Mouse (Mus musculus) kidney, adult 9 months (tissue): ENCODE measurements around the gene Copz1.
A peak's percentile ranks its signal among the peaks of the same experiment; 100 is the strongest.

Experiments
- DNase-seq: peaks from one replicate; pipeline ENCODE4 v3.0.0; 2022

Copz1 gene

DNA sequence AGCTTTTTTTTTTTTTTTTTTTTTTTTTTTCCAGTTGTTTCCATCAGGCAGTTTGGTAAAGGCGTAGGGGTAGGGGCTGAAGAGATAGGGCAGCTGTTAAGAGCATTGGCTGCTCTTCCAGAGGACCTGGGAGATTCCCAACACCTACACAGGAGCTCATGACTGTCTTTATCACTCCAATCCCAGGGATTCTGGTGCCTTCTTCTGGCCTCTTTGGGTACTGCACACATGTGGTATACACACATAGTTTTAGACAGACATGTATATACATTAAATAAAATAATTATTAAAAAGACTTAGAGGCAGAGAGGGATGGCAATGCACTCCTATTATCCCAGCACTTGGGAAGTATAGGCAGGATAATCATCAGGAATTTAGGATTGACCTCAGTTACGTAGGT lies 20.9 kb downstream of the Copz1 start:
- no peak for DNase-seq

DNA sequence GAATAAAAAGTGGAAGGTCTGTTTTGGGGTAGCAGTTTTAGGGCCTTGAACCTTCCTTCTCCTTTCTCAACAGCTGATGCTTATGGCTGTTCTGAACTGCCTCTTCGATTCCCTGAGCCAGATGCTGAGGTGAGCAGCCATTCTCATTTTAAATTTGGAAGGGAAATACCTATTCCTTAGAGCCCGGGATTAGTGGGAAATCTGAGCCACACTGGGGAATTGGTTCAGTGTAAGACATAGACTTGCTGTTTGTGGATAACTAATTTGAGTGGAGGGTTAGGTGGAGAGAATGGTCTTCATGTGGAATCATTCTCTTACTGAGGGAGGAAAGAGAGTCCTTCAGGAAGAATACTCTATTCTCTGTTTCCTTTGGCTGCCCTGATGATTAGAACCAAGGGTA lies 22.1 kb downstream of the Copz1 start:
- DNase-seq: no peak

DNA sequence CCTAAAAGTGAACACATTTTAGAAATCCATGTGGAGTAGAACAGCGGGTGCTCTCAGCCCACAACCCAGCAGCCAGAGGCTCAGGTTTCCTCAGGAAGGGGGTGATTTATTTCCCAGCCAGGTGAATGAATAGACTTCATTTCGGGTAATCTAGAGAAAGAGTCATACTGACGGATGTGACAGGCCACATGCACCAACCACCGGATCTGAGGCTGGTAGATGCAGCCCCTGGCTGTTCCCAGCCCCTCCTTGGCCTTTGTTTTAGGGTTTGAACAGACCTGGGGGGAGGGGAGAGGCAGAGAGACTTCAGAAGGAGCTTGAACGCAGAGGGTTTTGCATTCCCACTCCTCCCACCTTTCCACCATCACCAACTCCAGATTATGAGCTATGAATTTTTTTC lies 23.3 kb downstream of the Copz1 start:
- no peak for DNase-seq

DNA sequence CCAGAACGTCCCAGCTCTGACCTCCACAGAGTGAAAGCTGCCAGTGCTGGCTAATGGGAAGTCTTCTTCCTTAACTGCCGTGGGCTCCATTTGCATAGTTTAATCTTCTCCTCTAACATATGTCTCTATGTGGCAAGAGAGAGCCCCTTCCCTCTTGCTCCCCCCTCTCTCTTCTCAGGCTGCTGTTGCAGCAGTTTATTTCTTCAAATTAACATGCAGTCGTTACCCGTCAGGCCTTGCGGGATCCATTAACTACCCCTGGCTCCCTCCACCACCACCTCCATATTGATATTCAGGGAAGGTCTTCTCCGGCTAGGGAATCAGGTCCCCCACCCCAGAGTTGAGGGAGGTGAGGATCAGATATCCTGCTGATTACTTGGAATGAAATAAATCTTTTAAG lies 24.8 kb downstream of the Copz1 start:
- no peak for DNase-seq

DNA sequence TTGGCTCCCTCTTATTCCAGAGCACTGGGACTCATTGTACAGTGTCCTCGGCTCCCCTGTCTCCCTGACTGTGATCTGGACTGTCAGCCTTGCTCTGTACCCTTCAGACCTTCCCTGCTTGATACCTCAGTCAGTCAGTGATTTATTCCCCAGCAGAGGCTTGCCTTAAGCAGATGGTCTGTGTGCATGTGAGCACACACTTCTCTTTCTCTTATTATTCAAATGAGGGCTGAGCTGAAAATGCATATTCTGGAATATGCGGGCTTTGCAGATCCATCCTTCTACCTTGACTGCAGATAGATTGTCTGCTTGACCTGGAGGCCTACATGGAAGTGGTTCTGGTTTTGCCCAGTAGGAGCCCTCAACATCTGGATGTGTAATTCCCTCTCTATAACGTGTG lies 25.5 kb downstream of the Copz1 start:
- DNase-seq: no peak

DNA sequence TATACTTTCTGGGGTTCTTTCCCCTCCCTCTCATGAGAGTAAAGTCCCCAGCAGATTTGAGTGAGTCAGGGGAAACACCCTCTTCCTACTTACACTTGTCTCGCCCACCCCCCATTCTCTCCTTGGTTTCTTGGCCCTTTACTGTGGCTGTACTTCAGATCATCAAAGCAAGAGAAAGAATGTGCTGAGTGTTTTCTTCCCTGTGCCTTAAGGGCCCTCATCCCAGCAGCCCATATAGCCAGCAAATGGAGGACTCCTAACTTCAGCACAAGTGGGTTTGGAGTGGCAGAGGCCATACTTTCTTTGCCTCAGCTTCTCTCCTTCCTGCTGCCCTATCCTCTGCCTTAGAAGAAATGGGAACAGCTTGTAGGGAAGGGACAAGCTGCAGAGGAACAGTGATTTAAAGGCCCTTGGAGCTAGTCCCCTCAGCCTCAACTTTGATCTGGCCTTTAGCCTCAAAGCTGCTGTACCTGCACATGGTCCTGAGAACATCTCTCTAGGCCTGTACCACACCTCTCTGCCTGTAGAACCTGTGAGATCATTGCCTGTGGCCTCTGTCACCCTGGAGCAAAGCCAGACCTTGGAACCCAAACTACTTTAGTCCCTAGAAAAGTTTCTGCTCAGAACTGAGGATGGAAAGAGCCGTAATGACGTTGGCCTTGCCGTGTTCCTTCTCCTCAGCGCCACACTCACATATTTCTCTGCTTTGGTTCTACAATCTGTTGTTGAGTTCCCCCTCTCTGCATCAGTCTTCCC lies 26.5 kb downstream of the Copz1 start:
- no peak for DNase-seq

DNA sequence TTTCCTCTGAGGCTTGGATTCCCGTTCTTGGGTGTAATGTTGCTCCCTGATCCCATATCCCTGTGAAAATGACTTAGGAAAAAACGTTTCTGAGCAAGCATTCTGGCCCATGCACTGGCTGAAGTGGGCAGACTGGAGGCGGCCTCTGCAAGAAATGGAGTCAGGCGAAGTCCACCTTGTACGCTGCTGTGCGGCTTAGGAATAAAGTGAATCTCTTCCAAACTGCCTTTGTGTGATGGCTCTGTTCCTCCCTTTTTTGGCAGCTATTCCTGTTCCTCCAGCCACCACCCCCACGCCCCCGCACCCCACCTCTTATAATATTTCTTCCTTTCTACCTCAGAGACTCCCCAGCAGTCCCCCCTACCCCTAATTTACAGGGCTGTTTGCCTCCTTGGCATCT lies 27.1 kb downstream of the Copz1 start:
- no peak for DNase-seq

DNA sequence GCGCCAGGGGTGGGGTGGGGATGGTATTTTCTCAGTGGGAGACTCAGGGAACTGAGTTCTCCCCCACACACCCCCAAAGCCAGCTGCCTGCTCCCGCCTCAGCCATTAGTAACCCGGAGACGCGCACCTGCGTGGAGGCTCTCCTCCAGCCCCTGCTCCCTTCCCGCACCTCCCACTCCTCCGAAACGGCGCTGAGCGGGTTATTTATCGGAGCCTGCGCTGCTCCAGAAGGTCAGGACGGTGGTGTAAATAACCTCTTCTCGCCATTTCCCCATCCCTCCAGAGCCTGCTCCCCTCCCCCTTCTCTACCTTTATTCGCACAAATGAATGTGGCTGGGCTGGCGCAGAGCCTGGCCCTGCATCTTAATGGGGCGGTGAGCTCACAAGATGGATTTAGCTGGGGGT lies 27.6 kb downstream of the Copz1 start:
- no peak for DNase-seq

DNA sequence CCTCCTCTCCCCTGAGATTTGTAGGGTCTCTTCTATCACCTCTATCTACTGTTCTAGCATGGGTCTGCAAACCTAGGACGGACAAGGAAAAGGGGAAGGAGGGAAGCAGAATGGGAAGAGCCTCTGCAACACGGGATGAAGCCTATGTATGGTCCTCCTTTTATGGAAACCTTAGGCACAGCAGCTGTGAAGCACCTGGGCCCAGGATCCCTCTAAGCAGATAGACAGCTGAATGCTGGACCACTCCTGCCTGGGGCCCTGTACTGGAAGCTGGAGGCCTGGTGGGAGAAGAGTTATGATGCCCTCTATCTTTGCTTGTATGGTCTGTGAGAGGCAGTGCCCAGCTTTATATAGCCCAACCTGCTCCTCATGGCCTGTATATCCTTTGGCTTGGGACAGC lies 28.0 kb downstream of the Copz1 start:
- no peak for DNase-seq

DNA sequence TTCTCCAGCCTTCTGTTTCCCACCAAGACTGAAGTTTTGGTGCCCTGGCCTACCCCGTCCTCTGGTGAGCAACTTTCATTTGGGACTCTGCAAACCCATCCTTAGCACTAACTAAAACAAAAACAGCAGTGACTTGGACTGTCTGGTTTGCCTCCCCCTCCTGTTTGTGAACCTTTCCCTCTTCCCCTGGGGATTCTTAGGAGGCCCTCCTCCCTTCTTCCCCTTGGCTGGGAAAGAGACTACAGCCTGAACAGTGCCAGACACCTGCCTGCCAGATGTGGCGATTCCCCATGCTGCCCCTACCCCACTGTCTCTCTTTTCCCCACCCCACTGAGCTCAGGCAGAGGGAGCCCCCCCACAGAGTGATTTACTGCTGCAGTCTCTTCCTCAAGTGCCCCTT lies 28.5 kb downstream of the Copz1 start:
- DNase-seq: no peak

DNA sequence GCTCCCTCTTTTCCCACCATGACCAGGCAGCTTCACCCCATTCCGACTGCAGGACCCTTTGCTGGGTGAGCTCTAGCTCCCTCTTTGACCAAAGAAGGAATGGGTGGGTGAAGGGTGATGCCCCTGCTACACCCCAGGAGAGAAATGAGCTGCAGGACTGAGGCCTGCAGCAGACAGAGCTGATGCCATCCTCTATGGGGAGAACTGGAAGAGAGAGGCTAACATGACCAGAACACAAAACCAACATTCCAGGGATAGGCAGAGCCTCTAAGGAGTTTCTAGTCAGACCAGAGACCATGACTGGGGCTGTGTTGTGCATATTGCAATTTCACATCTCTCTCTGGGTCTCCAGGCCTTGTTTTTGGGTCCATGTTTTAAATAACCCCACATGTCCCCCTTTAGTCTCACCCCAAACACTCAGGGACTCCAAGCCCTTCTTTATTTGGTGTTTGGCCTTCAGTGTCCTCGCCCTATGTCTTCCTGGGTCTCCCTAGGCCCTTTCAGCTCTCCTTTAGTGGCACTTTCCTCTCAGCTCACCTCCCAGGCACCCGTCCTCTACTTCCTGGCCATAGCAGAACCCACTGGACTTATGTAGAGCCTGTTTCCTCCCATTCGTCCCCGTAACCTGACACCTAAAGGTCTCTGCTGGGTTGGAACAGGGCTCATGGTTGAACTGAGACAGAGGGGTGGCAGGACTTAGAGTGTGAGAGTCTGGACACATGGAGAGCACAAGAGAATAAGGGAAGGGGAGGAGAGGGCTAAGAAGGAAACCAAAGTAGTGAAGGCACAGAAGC lies 29.2 kb downstream of the Copz1 start:
- DNase-seq: no peak

DNA sequence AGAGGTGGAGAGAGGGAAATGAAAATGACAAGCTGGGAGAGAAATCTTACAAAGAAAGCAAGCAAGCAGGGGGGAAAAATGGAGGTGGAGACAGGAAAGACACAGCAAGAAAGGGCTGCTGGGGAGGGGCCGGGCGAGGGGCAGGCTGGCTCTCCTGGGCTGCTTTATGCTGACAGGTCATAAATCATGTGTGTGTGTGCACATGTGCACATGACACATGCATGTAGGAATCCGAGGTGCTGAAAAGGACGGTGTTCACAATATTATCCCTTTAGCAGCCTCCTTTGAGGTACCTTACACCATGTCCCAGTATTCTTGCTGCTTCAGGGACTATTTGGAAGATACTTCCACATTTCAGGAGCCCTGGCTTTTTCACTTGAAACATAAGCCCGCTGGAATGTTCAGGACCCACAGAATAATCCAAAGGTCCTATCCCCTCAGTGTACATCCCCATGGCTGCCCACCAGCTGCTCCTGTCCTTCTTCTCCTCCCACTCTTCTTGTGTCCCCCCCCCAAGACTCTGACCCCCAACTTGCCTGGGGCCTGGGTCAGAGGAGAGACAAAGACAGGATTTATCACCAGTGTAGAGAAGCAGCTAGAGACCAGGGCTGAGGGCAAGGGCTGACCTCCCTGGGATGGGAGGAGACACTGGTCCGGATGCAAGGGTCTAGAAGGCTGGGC lies 30.0 kb downstream of the Copz1 start:
- DNase-seq: no peak

DNA sequence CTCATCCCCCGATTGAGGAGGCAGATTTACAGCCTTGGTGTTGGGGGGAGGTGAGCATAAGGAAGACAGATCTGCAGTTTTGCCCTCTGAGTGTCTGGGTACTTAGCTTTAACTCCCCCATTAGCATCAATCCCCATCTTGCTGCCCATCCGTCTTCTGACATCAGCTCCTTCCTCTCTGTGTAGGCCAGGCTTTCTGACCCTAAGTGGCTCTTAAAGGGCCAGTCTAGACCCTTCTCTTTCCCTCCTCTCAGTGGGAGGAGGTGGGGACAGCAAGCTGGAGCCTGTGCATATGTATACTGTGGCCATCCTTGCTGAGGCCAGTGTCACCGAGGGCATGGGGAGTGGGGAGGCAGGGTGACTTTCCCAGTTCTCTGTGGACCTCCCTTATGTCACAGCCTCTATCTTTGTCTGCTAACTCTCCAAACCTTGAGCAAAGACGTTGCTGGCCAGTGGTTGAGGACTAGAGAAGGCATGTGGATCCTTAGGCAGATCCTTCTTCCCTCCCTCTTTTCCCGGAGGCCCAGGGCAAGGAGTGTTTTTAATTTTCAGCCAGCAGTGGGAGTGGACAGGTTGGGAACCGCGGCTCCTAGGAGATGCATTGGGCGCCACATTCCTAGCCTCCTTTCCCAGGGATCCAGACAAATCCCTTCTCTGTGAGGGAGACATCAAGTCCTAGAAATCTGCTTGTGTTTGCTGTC lies 31.6 kb downstream of the Copz1 start:
- peak; percentile 57 for DNase-seq

DNA sequence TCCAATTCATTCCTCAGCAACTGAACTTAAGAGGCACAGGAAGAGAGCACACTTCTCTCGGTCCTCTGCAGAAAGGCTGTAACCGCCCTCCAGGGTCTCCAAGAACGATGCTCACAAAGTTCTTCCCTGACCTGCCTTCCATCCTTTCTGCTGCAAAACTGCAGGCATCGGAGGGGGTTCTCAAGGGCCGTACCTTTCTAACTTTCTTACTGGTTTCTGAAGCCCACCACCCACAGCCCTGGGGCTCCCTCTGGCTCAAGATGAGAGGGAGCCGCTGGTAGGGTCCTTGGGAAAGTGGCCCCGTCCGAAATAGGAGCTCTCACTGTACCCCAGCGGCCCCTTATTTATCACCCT lies 32.1 kb downstream of the Copz1 start:
- peak; percentile 45 for DNase-seq

DNA sequence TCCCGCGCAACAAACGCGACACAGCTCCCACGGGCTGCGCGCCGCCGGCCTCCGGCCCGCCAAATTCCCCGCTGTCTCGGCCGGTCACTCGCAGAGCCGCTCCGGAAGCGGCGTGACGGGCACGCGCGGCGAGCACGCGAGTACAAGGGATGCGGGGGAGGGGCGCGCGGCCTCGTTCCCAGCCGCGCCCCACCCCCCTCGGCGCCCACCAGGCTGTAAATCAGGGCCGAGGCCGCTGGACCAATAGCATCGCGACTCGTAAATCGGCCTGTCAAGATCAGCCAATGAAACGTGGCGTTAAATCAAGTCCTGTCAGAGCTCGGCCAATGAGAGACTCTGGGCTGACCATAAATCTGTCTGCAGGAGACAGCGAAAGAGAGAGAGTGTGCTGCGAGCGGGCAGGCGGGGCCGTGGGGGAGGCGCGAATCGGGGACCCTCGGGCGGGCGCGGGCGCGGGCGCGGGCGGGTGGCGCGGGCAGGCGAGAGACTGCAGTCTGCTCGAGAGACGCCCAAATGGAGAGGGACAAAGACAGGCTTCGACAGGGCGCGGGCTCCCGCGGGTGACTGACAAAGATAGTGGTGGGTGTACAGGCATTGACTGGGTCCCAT lies 32.7 kb downstream of the Copz1 start:
- DNase-seq: peak; percentile 99

DNA sequence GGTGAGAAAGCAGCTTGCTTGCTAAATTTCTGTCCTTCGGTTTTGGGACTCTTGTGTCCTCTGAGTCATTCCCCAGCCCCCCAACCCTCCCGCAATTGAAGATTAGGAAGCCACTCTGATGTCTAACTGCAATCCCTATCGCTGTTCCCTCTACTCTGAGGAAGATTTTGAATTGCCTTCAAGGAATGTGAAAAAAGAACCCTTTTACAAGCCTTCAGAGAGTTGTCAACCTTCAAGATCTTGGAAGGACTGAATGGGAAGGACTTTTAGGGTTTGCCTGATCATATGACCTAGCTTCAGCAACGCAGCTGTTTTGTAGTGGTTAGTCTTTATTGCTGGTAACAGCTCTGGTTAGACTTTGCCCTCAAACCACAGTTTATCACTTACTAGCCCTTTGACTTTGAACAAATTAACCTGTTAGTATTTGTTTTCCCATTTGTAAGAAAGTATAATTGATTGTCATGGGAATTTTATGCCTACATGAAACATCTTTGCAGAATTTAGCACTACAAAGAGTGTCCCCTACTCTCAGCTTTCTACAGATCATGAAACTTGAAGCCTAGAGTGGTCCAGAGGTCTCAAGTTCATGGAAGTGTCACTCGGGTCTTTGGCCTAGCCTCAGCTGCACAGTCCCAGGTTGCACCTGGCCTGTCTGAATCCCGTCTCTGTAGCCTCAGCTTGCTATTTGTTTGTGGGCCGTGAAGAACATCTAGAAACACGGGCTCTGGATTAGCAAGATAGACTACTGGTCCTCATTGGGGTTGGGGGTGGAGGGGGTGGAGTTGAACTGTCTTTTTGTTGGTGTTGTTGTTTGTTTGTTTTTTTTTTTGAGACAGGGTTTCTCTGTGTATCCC lies 33.5 kb downstream of the Copz1 start:
- DNase-seq: peak; percentile 90

DNA sequence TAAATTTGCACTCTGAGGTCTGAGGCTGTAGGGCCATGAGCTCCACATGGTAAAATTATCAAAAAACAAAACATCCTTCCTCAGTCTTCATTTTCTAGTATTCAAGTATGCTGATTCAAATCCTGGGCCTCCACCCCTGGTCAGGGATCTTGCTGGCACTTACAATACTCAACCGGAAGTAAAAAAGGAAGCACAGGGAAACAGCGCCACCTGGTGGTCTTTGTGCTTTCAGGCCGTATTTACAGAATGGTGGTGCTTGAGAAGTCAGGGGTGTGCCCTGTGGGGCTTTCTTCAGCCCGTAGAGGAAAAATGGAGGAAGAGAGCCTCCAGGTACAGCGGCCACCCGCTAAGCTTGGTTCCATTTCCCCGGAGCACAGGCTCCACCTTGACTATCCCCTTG lies 34.6 kb downstream of the Copz1 start:
- DNase-seq: peak; percentile 97

DNA sequence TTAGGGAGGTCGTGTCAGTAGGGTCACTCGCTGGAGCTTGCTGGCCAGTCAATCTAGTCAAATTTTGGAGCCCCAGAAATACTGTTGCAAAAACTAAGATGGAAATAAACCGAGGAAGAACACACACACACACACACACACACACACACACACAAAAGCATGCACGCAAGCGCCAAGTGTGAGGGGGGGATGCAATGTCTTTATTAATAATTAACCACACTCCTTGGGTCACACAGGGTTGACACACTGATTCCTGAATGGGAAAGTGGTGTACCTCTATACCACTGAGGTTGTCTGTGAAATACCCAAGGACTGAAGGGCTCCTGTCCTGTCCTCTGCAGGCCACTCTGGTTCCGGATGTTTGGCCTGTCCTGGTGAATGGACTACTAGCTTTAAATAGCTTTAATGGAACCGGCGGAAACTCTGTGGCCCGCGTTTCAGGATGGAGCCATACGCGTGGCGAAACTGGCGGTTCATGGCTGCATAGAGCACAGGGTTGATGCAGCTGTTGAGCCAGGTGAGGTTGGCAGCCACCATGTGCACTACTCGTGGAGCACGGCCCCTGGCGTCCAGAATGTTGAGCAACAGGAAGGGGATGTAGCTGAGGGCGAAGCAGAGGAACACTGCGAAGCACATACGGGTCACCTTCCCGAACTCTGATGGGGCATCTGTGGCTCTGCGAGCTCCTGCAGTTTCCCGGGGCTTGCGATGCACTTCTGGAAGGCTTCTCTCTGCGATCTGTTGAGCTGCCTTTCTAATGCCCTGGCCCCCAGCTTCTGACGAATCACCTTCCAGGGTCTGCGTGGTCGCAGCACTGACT lies 35.8 kb downstream of the Copz1 start:
- DNase-seq: peak; percentile 50

DNA sequence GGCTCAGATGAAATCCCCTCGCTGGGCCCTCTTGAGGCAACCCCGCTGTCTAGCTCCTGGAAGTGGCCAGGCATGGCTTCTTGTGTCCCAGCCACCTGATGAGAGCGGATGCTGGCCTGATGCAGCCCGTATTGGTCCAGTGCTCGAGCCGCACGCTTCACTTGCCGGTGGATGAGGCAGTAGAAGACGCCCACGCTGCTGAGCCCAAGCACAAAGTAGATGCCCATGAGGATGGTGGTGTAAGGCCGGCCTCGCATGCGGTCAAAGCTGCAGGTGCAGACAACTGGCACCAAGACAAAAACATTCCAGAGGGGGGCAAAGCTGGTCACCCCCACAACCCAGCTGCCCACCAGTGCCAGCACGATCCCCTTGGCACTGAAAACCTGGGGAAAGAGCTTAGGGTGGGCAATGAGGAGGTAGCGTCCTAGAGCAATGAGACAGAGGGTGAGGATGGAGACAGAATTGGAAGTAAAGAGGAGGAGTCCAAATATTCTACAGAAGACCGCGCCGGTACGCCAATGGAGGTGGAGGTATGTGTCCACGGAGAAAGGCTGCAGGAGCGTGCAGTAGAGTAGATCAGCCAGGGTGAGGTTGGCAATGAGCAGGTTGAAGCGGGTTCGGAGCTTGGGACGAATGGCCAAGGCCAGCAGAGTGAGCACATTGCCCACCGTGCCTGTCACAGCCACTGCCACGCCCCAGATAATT lies 36.5 kb downstream of the Copz1 start:
- DNase-seq: no peak

DNA sequence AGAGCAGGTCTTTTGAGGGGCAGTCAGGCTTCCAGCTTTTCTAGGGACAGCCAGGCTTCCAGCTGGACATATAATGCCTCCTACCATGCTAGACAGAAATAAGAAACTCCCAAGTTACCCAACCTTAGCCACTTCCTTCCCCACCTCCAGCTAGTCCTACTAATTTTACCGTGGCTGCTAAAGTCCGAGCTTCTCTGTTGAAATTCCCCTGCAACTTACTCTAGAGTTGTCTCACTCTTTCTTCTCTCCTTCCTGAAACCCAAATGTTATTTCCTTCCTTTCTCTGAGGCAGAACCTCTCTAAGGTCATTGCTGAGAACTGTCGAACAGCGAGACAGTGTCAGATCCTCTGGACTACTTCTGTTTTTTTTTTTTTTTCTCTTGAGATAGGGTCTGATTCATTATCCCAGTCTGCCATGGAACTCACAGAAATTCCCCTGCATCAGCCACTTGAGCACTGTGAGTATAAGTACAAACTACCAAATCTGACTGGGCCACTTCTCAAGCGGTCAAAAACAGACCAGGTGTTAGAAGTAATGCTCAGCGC lies 37.9 kb downstream of the Copz1 start, which contains the start of gene Gpr84:
Gene Gpr84, minus strand, starts transcription at position 248 of the 546 bp plus-strand sequence.
- no peak for DNase-seq
